Mouse (Mus musculus) left cerebral cortex, postnatal 14 days (tissue): ENCODE data around the gene Gps2. TPM values are rescaled to one million over a fixed set of nuclear protein-coding genes. Genes with fewer than 3 reads are reported as not detected.

ENCODE experiments used
- DNase-seq, 2 experiments: peaks; one replicate each; pipeline ENCODE4 v3.0.0; 2021 to 2022; ENCODE audit warnings: low spot score in 2 of 2, mixed read lengths in 1 of 2
- intact Hi-C: fragments of 180-260 bp; cut with DNase I; formaldehyde crosslinking; loops from one replicate; pipeline ENCODE4 v1.15.1; 2025
- total RNA-seq, 2 experiments: library from RNA; stranded (reverse); gene quantifications; 2 replicates each; pipeline ENCODE4 v1.2.3; 2021

Gps2 gene
- total RNA-seq, 2 experiments from 2014 or later: 24.9 to 26.0 TPM

- no peak for DNase-seq
- intact Hi-C loops: no loop called here
Observed at GRCm38 (mm10) chr11:69883527-69884151, 30.0 kb upstream of the Gps2 start.

GRCm38 (mm10) chr11:69884240-69884639 lies 29.4 kb upstream of the Gps2 start:
- intact Hi-C loops: no loop called here
- no peak for DNase-seq

- DNase-seq: no peak
- intact Hi-C loops: no loop called here
Observed at GRCm38 (mm10) chr11:69884663-69885062, 29.0 kb upstream of the Gps2 start.

GRCm38 (mm10) chr11:69886907-69887635 lies 26.6 kb upstream of the Gps2 start:
- no peak for DNase-seq
- intact Hi-C loops: no loop called here

GRCm38 (mm10) chr11:69891482-69891881 lies 22.2 kb upstream of the Gps2 start:
- intact Hi-C loops: no loop called here
- peak; percentile 44 to 52 for DNase-seq

- DNase-seq: no peak
- intact Hi-C loops: no loop called here
Observed at GRCm38 (mm10) chr11:69894671-69895070, 19.0 kb upstream of the Gps2 start.

GRCm38 (mm10) chr11:69895291-69895690 lies 18.4 kb upstream of the Gps2 start, which contains the start of gene Acap1:
TSS of gene Acap1 (minus strand) at chr11:69895539.
- no peak for DNase-seq
- intact Hi-C loops: no loop called here

GRCm38 (mm10) chr11:69899870-69900269 lies 13.8 kb upstream of the Gps2 start:
- intact Hi-C loops: loop anchor here (5.0 kb wide), 1 partner anchor 53 kb away; the partner anchor contains the start of gene Plscr3
- no peak for DNase-seq

GRCm38 (mm10) chr11:69900471-69901405 lies 12.9 kb upstream of the Gps2 start, which contains the start of the genes 2810408A11Rik and Neurl4:
TSS of gene 2810408A11Rik (minus strand) at chr11:69900987.
TSS of gene Neurl4 (plus strand) at chr11:69901072.
- intact Hi-C loops: loop anchor here (5.0 kb wide), 1 partner anchor 53 kb away; the partner anchor contains the start of gene Plscr3
- DNase-seq: peak; percentile 88 to 89

GRCm38 (mm10) chr11:69901406-69901846 lies 12.3 kb upstream of the Gps2 start:
- intact Hi-C loops: loop anchor here (5.0 kb wide), 1 partner anchor 54 kb away; the partner anchor contains the start of gene Plscr3

GRCm38 (mm10) chr11:69901993-69902392 lies 11.7 kb upstream of the Gps2 start:
- DNase-seq: peak in 1 of 2 experiments; percentile 20
- intact Hi-C loops: loop anchor here (5.0 kb wide), 1 partner anchor 55 kb away; the partner anchor contains the start of gene Plscr3

More at GRCm38 (mm10) chr11:69901406-69901846, 12.3 kb upstream of the Gps2 start:
- peak; percentile 97 to 98 for DNase-seq

- intact Hi-C loops: loop anchor here (5.0 kb wide), 1 partner anchor 56 kb away; the partner anchor contains the start of gene Plscr3
- no peak for DNase-seq
Observed at GRCm38 (mm10) chr11:69902972-69903371, 10.7 kb upstream of the Gps2 start.

GRCm38 (mm10) chr11:69904311-69904710 lies 9.4 kb upstream of the Gps2 start:
- intact Hi-C loops: loop anchor here (5.0 kb wide), 1 partner anchor 57 kb away; the partner anchor contains the start of gene Plscr3
- no peak for DNase-seq

- intact Hi-C loops: no loop called here
- no peak for DNase-seq
Observed at GRCm38 (mm10) chr11:69908645-69909044, 5.0 kb upstream of the Gps2 start.

GRCm38 (mm10) chr11:69909174-69909573 lies 4.5 kb upstream of the Gps2 start:
- intact Hi-C loops: no loop called here
- no peak for DNase-seq

- intact Hi-C loops: loop anchor here (5.0 kb wide), 1 partner anchor 238 kb away; the partner anchor contains the start of gene Eif4a1
- no peak for DNase-seq
Observed at GRCm38 (mm10) chr11:69910177-69910576, 3.5 kb upstream of the Gps2 start.

- DNase-seq: no peak
- intact Hi-C loops: loop anchor here (5.0 kb wide), 1 partner anchor 239 kb away; the partner anchor contains the start of gene Eif4a1
Observed at GRCm38 (mm10) chr11:69910781-69911560, 2.7 kb upstream of the Gps2 start.

GRCm38 (mm10) chr11:69911701-69912100 lies 2.0 kb upstream of the Gps2 start:
- intact Hi-C loops: loop anchor here (5.0 kb wide), 1 partner anchor 239 kb away; the partner anchor contains the start of gene Eif4a1
- DNase-seq: no peak
